Mouse (Mus musculus): ENCODE data around the gene Aff3.

Aff3 gene

DNA sequence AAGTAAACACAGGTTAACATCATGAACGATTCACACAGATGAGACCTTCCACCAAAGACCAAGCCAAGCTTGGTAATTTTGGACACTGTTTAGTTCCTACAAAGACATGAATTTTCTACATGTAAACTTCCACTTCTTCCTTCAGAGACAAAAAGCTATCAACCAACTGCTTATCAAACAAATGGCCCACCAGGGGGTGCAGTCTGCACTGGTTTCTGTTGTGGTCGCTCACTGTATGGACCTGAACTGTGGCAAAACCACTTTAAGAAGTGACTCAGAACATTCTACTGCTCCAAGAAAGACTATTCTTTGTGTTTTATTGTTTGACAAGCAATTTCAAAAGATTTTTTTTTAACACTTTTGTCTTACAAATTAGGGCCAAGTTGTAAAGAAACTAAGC, 271.8 kb downstream of the Aff3 start:
- DNase-seq (ENCODE audit: low spot score in 2 of 2), result peak; percentile 30 to 41

DNA sequence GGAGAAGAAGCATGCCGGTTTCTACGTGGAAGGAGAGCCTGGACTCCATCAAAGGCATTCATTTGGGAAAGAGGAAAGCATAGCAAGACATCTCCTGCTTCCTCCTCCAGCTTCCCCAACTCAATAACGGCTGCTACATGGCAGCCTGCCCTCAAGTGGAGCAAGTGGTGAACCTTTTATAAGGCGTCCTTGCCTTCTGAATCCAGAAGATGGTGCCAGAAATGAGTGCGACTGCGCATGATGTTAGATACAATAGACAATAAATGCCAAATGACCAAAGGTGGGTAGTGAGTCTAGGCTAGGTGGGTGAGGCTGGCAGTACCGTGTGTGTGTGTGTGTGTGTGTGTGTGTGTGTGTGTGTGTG, 273.9 kb downstream of the Aff3 start:
- no peak for DNase-seq (ENCODE audit: low spot score in 2 of 2)

DNA sequence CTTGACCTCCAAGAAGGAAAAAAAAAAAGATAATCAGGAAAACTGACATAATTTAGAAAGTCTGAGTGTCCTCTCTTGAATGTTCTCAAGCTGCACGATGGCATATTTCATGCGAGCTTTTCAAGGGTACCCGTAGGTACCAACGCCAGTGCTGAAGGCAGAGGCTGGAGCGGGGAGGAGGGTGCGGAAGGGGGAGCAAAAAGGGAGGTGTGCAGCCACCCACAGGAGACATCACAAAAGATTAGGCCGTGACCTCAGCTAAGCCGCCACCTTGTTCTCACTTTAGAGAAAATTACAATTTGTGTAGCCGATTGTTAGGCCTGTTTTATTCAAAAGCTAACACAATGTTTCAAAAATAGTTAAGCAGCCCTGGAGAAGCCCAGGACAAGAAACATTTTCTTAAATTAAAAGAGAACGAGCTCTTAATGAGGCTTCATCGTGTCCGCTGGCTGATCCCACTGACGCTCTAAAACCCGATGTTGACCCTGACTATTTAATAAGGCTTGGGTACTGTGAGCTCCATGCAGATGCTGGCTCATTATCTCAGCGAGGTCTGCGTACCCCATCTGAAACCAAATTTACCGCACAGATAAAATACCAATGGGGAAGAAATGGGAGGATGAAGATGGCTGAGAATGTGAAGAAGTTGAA, 274.4 kb downstream of the Aff3 start:
- no peak for DNase-seq (ENCODE audit: low spot score in 2 of 2)

DNA sequence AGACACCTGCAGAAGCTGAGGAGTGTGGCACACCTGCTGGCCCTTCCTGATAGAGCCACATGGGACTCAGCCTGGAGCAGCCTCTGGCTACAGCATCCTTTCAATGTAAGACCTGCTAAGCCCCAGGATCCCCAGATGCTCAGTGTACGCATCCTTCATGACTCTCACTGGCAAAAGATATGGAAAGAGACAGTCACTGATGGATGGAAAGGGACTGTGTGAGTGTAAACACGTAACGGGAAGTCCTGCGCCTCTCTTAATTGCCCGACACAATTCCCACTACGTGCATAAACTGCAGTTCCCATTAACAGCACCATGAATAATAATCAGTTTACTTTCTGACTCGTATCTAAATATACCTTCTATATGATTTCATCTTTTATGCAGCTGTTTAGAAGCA, 275.2 kb downstream of the Aff3 start:
- DNase-seq (ENCODE audit: low spot score in 2 of 2), result no peak

DNA sequence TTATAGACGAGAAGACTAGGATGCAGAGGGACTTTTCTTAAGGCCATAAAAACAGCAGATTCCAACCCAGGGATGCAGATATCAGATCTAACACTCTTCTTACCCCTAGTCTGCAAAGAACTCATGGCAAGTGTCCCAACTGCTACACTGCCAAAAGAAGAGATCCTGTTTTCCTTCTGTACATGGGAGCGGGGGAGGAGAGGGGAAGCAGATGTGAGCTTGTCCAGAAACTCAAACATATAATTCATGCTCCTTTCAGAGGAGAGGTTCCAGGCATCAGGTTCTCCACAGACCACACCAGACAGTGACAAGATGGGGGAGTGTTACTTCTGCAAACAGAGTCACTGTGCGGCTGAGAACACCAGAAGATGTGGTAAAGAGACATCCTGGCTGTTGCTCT, 276.3 kb downstream of the Aff3 start:
- DNase-seq (ENCODE audit: low spot score in 2 of 2), result no peak

DNA sequence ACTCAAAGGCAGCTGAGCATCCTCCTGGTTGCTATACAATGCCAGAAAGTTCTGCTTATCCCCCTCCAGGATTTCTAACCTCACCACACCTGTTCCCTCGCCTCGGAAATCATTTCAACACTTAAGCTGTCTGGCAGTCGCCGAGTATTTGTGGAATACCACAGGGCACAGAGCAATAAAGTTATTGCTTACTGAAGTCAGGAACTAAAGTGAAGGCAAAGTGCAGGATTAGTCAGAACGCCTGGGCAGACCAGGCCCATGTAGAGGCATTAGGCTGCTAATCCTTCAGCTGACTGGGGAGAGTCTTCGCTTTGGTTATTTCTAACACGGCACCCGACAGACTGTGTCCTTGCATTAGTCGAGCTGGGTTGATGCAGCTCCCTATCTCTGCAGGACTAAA, 277.3 kb downstream of the Aff3 start:
- no peak for DNase-seq (ENCODE audit: low spot score in 2 of 2)

DNA sequence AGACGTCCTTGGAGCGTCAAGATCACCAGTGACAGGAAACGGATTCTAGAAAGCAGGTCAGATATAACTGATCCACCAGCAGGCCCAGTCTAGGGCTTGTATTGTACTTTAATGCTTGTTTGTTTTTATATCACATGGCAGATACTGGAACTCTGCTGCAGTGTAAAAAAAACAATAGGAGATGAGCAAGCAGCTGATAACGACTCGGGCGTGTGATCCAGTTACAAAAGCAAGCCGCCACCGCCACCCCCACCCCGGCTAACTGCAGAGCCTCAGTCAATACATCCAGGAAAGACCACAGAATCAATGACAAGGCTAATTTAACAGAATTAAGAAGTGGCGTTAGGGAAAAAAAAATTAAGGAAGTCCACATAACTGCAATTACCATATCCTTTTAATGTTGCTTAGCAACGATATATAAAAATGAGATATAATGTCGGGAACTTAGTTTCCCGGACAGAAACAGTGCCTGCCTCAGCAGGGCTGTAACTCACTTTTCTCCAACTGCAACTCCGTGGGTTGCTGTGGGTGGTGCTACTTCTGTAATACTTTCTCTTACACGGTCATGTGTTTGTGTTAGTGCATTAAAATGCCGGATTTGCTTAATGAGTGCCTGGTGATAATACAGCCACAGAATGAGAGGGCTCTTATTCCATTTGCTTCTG, 280.2 kb downstream of the Aff3 start:
- no peak for DNase-seq (ENCODE audit: low spot score in 2 of 2)

DNA sequence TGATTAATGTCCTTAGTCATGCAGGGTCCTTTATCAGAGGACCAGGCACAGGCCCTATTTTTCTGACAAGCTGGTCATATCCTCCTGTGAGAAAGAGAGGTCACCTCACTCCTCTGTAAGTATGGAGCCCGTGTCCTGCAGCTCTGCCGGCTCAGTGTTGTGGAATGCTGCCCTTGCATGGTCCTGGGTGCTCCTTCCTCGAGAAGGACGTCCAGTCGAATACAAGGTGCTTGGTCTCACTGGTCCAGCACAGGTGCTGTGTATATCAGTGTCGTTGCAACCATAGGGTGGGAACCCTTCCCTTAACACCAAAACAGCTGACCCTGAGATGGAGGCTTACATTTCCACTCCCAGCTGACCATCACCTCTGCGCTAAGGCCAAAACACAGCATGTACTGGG, 280.7 kb downstream of the Aff3 start:
- no peak for DNase-seq (ENCODE audit: low spot score in 2 of 2)

DNA sequence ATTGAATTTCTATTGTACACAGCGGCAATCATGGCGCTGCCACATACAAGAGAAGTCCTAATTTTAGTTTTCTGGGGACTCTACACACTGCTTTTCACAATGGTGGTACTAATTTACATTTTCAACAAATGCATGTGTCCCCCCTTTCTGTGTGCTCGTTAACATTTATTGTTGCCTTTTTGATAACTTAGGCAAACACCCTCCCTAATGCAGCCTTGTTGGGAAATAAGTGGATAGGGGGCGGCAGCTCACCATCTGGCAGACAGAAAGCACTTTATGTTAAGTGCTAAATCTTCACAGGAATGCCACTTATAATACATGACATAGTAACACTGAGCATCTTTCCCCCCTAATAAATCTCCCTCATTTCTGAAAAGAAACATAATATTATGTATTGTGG, 282.1 kb downstream of the Aff3 start:
- DNase-seq (ENCODE audit: low spot score in 2 of 2), result no peak

DNA sequence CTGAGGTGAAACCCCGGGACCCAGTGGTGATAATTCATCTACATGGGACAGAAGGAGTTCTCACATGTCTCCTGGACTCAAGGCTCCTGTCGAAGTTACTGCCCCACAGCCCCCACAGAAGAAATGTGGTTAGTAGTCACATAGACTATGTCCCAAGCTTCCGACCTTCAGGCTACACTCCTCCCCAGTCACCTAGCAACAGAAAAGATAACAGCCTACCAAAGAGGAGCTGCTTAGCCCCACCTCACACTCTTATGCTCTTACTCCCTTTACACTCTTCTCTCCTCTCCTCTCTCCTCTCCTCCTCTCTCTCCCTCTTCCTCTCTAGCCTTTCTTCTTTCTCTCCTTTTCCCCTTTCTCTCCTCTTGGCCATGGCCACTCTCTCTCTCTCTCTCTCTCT, 286.8 kb downstream of the Aff3 start:
- no peak for DNase-seq (ENCODE audit: low spot score in 2 of 2)

DNA sequence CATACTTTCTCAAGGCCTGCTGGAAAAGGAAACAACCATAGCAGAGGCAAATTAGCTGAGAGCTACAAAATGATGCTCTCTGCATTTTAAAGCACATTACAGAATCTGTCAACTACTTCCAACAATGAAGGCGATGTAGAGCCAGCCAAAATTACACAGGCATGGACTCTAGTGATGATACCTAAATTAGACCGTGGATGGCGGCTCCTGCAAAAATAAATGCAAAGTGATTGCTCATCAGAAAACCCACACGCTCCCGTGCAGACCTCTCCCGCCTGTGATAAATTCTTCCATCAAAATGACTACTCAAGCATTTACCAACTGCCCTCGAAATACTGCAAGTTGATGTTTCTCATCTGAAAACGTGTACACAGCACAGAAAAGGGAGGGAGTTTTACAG, 295.6 kb downstream of the Aff3 start:
- no peak for DNase-seq (ENCODE audit: low spot score in 2 of 2)

DNA sequence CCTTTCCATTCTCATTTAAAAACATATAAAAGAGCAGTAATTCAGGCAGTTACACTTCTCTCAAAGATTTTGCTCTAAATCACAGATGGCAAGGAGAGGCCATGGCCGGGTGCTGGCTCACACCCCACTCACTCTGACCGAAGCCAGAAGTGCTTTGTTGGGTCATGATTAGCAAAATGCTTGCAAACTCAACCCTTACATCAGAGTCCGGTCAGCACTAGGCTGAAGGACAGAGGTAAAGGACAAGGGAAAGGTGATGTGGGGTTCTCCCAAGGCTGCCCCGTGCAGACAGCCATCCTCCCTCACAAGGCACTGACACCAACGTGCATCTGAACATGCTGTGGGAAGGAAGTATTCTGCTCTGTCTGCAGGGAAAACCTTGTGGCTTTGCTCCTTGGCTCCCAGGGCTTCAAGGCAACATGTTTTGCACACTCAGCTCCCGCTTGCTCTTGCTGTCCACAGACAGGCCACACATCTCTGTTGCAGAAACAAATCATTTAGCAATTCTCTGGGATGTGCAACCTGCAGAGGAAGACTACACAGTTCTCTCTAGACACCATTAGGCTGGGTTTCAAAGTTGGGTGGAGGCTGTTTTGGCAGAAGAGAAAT, 296.6 kb downstream of the Aff3 start:
- DNase-seq (ENCODE audit: low spot score in 2 of 2), result no peak

DNA sequence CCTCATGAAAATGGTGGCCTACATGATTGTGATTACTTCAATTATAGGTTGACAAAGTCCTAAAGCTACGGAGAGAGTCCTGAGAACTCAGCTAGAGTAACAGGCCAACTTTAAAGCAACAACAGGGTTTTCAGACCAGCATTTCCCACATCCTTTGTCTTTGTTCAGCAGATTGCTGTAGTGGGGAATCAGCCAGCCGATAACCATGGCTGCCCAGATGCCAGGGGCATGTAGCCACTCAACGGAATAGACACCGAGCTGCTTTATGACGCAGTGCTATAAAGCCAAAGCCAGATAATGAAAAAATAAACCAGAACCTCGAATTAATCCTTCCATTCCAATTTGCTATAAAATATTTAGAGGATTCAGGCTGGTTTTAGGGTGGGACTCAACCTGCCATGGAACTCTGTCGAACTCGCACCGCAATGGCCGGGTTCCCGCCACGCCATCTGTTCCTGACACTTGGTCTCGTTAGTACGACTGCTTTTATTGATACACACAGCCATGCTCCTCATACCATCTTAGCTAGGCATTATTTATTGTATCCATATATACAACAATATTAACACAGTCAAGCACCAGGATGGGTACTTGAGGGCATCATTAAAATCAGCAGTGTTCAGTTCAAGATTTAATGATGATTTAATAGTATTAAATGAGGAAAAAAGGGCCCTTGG, 297.2 kb downstream of the Aff3 start:
- DNase-seq (ENCODE audit: low spot score in 2 of 2), result no peak

DNA sequence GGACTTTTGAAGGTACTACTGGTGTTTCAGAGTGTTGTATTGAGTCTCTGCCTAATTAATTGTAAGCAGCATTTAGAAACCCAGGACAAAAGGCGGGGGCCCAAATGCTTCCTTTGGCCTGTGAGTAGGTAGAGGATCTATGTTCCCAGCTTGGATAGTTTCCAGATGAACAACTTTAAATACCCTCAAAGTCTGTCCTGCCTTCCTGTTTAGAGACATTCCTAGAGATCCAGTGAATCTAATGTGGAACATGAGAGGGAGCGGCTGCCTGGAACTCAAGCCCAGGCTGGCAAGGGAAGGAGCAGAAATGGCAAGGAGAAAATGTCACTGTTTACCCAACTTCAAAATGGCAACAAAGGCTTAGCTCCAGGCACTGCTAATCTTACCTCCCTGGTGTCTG, 300.9 kb downstream of the Aff3 start:
- DNase-seq (ENCODE audit: low spot score in 2 of 2), result no peak

DNA sequence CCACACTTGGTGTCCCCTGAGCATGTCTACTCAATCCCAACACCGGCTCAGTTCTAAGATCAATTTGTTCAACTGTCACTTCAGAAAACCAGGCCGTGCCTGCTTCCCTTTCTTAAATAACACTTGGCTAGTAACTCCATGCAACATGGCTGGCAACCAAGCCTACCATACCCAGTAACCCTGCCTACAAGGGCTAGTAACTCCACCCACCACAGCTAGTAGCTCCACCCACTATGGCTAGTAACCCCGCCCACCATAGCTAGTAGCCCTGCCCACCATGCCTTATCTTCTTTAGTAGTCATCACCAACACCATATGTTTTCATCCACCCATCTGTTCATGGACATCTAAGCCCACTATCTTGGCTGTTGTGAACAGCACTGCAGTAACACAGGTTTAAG, 302.5 kb downstream of the Aff3 start:
- no peak for DNase-seq (ENCODE audit: low spot score in 2 of 2)

DNA sequence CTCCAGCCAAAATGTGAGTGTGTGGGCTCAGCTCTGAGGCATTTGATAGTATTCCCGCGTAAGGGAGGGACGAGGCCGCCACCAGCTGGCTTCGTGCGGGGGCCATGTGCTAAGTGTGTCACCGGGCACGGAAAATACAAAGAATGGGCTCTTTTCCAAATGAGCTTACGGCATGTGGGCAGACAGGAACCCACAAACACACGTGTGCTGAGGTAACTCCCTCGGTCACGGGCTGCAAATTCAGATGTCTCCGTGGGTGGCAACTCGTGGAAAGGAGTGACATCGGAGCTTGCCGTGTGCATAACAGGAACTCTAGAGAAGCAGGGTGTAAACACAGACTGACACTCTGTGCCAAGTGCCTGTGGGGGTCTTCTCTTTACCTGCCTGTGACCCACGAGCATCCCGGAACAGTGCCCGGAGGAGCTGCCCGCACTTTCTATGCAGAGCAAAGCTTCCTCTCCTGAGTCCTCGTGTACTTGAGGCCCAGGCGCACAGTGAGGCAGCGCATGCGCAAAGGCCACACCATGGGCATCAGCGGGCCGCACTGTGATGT, 305.9 kb downstream of the Aff3 start:
- DNase-seq (ENCODE audit: low spot score in 2 of 2), result no peak

DNA sequence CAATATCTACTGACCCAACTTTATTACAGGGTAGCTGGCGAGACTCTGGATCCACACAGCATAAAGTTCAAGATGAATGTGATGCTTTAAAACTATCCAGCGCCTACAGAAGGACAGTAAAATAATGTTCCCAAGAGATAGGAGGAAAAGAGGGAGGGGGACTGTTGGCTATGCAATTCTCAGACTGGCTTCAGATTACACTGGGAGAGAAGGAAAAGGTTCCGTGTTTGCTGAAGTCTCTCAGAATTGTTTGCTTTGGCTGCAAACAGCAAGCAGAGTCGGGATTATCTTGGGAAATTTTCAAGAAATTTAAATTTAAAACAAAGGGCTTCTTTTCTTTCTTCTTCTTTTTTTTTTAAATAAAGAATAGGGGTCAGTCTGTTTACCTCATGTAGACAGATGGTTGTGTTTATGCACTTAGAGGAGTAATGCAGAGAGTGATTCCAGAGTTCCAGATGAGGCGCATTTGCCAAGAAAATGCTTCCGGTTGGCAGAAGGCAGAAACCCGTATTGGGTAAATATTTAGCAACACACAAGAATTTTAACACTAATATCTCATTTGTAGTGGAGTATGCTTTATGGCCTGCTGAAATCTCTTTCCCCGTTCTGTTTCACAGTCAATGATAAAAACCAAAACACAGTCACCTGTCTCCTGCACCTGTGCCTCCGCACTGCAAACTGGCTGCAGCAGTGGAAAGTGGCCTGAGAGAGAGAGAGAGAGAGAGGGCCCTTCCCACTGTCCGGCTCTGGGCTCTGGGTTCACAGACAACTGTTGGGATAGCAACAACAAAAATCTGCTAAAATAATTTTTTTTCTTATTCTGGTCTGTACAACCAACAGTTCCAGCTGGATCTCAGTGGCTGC, 306.6 kb downstream of the Aff3 start:
- no peak for DNase-seq (ENCODE audit: low spot score in 2 of 2)

DNA sequence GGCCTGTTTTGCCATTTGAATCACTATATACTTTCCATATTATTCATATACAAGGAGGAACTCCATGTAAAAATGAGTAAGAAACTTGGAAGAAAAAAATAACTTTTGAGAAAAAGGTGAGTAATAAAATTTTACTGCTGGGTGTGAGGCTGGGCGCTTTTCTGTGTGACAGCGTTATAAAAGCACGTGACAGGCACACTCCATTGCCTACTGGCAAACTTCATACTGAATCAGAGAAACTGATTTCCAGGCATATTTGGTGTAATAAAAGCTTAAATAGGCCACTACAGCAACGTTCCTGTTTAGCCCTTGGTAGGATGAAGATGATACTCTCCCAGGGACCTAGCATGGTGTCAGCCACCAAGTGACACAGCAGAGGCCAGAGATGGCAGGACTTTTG, 310.2 kb downstream of the Aff3 start:
- no peak for DNase-seq (ENCODE audit: low spot score in 2 of 2)

DNA sequence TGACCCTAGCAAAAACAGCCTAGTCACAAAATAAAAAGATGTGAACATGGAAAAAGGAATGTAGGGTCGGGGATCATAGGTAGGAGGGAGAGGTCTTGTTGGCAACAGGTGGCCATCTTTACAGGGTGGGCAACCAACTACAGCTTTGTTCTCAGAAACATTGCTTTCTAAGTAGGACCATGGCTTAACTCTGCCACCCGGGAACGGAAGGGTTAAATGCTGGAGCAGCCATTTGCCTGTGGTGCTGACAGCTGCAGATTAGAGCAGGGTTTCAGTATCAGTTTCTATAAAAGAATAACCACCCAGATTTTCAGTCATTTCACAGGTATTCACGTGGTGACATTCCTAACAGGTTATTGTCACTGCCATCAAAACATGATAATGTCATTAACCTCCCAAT, 317.4 kb downstream of the Aff3 start:
- DNase-seq (ENCODE audit: low spot score in 2 of 2), result no peak

DNA sequence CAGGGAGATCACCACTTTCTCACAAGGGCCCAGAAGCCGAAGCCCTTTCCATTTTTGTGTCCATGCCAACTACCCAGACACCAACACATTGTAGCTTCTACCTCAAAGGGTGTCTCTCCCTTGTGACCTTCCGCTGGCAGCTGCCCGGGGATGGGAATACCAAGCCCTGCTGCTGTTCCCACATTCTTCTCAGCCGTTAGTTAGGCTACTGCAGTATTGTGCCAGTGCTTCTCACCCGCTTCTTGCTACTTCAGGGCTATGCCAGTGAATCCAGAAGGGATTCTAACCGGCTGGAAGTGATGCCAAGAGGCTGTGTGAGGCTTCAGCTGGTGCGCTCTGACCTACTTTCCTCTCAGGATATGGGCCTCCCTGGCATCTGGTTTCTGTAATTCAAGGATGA, 330.5 kb downstream of the Aff3 start:
- no peak for DNase-seq (ENCODE audit: low spot score in 2 of 2)

DNA sequence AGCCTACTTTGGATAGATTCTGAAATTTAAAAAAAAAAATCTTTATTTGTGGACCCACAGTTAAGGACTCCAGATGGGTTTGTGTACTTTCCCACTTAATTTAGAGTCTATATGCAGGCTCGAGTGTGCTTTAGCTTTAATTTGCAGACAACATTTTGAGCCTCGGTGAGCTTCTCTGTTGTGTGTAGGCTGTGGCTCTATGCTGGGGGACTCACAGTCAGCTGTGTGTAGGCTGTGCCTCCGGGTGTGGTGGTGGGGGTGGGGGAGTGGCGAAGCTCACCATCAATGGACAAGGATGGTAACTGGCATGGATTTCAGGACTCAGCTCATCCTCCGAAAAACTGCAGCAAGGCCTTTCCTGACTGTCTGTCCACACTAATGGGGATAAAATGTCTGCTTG, 331.8 kb downstream of the Aff3 start:
- DNase-seq (ENCODE audit: low spot score in 2 of 2), result no peak

DNA sequence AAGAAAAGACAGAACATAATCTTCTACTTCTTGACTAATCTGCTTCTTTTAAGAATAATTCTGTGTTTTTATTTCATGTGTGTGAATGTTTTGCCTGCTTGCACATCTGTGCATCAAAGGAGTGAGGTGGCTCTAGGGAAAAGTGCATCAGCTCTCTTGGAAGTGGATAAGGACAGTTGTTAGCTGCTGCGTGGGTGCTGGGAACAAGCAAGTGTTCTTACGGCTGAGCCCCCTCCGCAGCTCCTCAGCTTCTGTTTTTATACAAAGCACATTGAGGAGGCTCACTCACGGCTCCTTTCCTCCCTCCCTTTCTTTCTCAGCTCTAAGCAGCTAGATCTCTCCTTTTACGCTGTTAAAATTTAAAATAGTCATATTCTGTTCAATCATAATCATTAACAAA, 340.5 kb downstream of the Aff3 start:
- no peak for DNase-seq (ENCODE audit: low spot score in 2 of 2)

All from spleen, postnatal 36 days (tissue).